Mouse (Mus musculus) MEL (cell line): Measurements from ENCODE around the gene Hoxa3. TPM values are rescaled to one million over a fixed set of nuclear protein-coding genes. Genes with fewer than 3 reads are reported as not detected.

Experiments used
- DNase-seq: peaks from one replicate; pipeline ENCODE4 v3.0.0; 2011; ENCODE audit warnings: low read depth, low spot score
- H3K27ac ChIP-seq: 2 replicates; pipeline ENCODE4 v1.5.1; 2012; ENCODE audit warnings: low read depth, mild to moderate bottlenecking, control low read depth, low read length, moderate library complexity; ENCODE audit not compliant: control insufficient read depth
- H3K27me3 ChIP-seq, 2 experiments: fragments of 150-350 bp in 1 of 2; sonication (generic) in 1 of 2; 2 replicates each; pipeline ENCODE4 v1.6.1; 2012; ENCODE audit warnings: low read length in 2 of 2, mild to moderate bottlenecking in 2 of 2, improper control_type of control experiment in 1 of 2, moderate library complexity in 1 of 2; ENCODE audit not compliant: insufficient read depth in 2 of 2, control insufficient read depth in 1 of 2
- H3K36me3 ChIP-seq, 2 experiments: 2 replicates each; pipeline ENCODE4 v1.6.1; 2012 to 2014; ENCODE audit warnings: low read length in 2 of 2, improper control_type of control experiment in 1 of 2, inconsistent platforms in 1 of 2, mild to moderate bottlenecking in 1 of 2; ENCODE audit not compliant: insufficient read depth in 2 of 2, control insufficient read depth in 1 of 2
- H3K4me1 ChIP-seq, 2 experiments: fragments of 150-350 bp in 1 of 2; sonication (generic) in 1 of 2; 2 replicates each; pipeline ENCODE4 v1.6.1; 2012; ENCODE audit warnings: low read length in 2 of 2, improper control_type of control experiment in 1 of 2, mild to moderate bottlenecking in 1 of 2; ENCODE audit not compliant: insufficient read depth in 2 of 2, control insufficient read depth in 1 of 2
- H3K4me3 ChIP-seq, 2 experiments: fragments of 150-350 bp in 1 of 2; sonication (generic) in 1 of 2; 2 replicates each; pipeline ENCODE4 v1.5.1; 2012; ENCODE audit warnings: low read depth in 2 of 2, low read length in 2 of 2, mild to moderate bottlenecking in 2 of 2, moderate library complexity in 2 of 2, control low read depth in 1 of 2, improper control_type of control experiment in 1 of 2; ENCODE audit not compliant: control insufficient read depth in 1 of 2, insufficient read depth in 1 of 2
- H3K79me2 ChIP-seq: 2 replicates; pipeline ENCODE4 v1.6.1; 2012; ENCODE audit warnings: mild to moderate bottlenecking, low read length, moderate library complexity; ENCODE audit not compliant: control insufficient read depth, poor library complexity, insufficient read depth
- H3K9ac ChIP-seq: 2 replicates; pipeline ENCODE4 v1.6.1; 2012; ENCODE audit warnings: low read depth, mild to moderate bottlenecking, control low read depth, low read length, moderate library complexity; ENCODE audit not compliant: control insufficient read depth, poor library complexity, severe bottlenecking
- H3K9me3 ChIP-seq: fragments of 150-350 bp; sonication (generic); replicated peaks from 2 replicates; pipeline ENCODE4 v1.6.1; 2012; ENCODE audit warnings: mild to moderate bottlenecking, low read length, improper control_type of control experiment, moderate library complexity; ENCODE audit not compliant: insufficient read depth
- CHD2 ChIP-seq: IDR thresholded peaks from 2 replicates; pipeline ENCODE4 v1.6.1; 2011; ENCODE audit warnings: low read length, improper control_type of control experiment
- CTCF ChIP-seq, 3 experiments: IDR thresholded peaks in 2 of 3; conservative IDR thresholded peaks in 1 of 3; 2 replicates each; pipeline ENCODE4 v1.5.1; 2011 to 2012; ENCODE audit warnings: low read length in 3 of 3, low read depth in 2 of 3, mild to moderate bottlenecking in 2 of 3, improper control_type of control experiment in 1 of 3, inconsistent platforms in 1 of 3, mixed read lengths in 1 of 3, moderate library complexity in 1 of 3; ENCODE audit not compliant: control insufficient read depth in 1 of 3, insufficient read depth in 1 of 3, poor library complexity in 1 of 3, severe bottlenecking in 1 of 3
- E2F4 ChIP-seq: IDR thresholded peaks from 2 replicates; pipeline ENCODE4 v1.6.1; 2011; ENCODE audit warnings: low read depth, low read length, improper control_type of control experiment, borderline replicate concordance
- ELF1 ChIP-seq: IDR thresholded peaks from 2 replicates; pipeline ENCODE4 v1.6.1; 2014; ENCODE audit warnings: low read depth, mild to moderate bottlenecking, inconsistent platforms, low read length, improper control_type of control experiment, moderate library complexity
- EP300 ChIP-seq, 2 experiments: IDR thresholded peaks; 2 replicates each; pipeline ENCODE4 v1.6.1; 2011; ENCODE audit warnings: improper control_type of control experiment in 2 of 2, low read length in 2 of 2, low read depth in 1 of 2, mild to moderate bottlenecking in 1 of 2
- ETS1 ChIP-seq: IDR thresholded peaks from 2 replicates; pipeline ENCODE4 v1.6.1; 2012; ENCODE audit warnings: low read depth, mild to moderate bottlenecking, inconsistent platforms, low read length, improper control_type of control experiment, moderate library complexity
- GABPA ChIP-seq: IDR thresholded peaks from 2 replicates; pipeline ENCODE4 v1.6.1; 2012; ENCODE audit warnings: low read depth, mild to moderate bottlenecking, inconsistent platforms, low read length, improper control_type of control experiment, moderate library complexity
- GATA1 ChIP-seq: IDR thresholded peaks from 2 replicates; pipeline ENCODE4 v1.6.1; 2011; ENCODE audit warnings: low read depth, low read length, improper control_type of control experiment
- HCFC1 ChIP-seq: IDR thresholded peaks from 2 replicates; pipeline ENCODE4 v1.6.1; 2012; ENCODE audit warnings: low read depth, mild to moderate bottlenecking, inconsistent platforms, low read length, improper control_type of control experiment, moderate library complexity
- KAT2A ChIP-seq: conservative IDR thresholded peaks from 2 replicates; pipeline ENCODE4 v1.6.1; 2012; ENCODE audit warnings: low read depth, low read length, improper control_type of control experiment, inconsistent platforms
- MAFK ChIP-seq: IDR thresholded peaks from 2 replicates; pipeline ENCODE4 v1.6.1; 2011; ENCODE audit warnings: low read depth, mild to moderate bottlenecking, low read length, improper control_type of control experiment, borderline replicate concordance
- MAZ ChIP-seq: IDR thresholded peaks from 2 replicates; pipeline ENCODE4 v1.6.1; 2012; ENCODE audit warnings: low read depth, mild to moderate bottlenecking, inconsistent platforms, low read length, improper control_type of control experiment
- MEF2A ChIP-seq: IDR thresholded peaks from 2 replicates; pipeline ENCODE4 v1.6.1; 2014; ENCODE audit warnings: low read depth, mild to moderate bottlenecking, inconsistent platforms, low read length, improper control_type of control experiment; ENCODE audit not compliant: poor library complexity, insufficient replicate concordance, severe bottlenecking; ENCODE audit errors: extremely low read depth
- MXI1 ChIP-seq: IDR thresholded peaks from 2 replicates; pipeline ENCODE4 v1.6.1; 2011; ENCODE audit warnings: mild to moderate bottlenecking, low read depth, low read length, improper control_type of control experiment
- MYC ChIP-seq: IDR thresholded peaks from 2 replicates; pipeline ENCODE4 v1.6.1; 2011; ENCODE audit warnings: low read depth, mild to moderate bottlenecking, low read length, improper control_type of control experiment, moderate library complexity
- POLR2AphosphoS2 ChIP-seq: IDR thresholded peaks from 2 replicates; pipeline ENCODE4 v1.6.1; 2011; ENCODE audit warnings: low read length, improper control_type of control experiment
- POLR2AphosphoS5 ChIP-seq: IDR thresholded peaks from 2 replicates; pipeline ENCODE4 v1.6.1; 2012; ENCODE audit warnings: low read depth, borderline replicate concordance, mild to moderate bottlenecking, inconsistent platforms, low read length, moderate library complexity, mixed read lengths
- RAD21 ChIP-seq: IDR thresholded peaks from 2 replicates; pipeline ENCODE4 v1.6.1; 2011; ENCODE audit warnings: mild to moderate bottlenecking, low read depth, low read length, improper control_type of control experiment
- RCOR1 ChIP-seq: IDR thresholded peaks from 2 replicates; pipeline ENCODE4 v1.6.1; 2012; ENCODE audit warnings: low read depth, mild to moderate bottlenecking, inconsistent platforms, low read length, improper control_type of control experiment
- SIN3A ChIP-seq: IDR thresholded peaks from 2 replicates; pipeline ENCODE4 v1.6.1; 2012; ENCODE audit warnings: low read length, improper control_type of control experiment, inconsistent platforms
- SMC3 ChIP-seq: IDR thresholded peaks from 2 replicates; pipeline ENCODE4 v1.6.1; 2011; ENCODE audit warnings: low read depth, low read length, improper control_type of control experiment
- ZC3H11A ChIP-seq: IDR thresholded peaks from 2 replicates; pipeline ENCODE4 v1.6.1; 2012; ENCODE audit warnings: low read depth, mild to moderate bottlenecking, inconsistent platforms, low read length, improper control_type of control experiment
- ZNF384 ChIP-seq: IDR thresholded peaks from 2 replicates; pipeline ENCODE4 v1.6.1; 2012; ENCODE audit warnings: low read depth, mild to moderate bottlenecking, inconsistent platforms, low read length, improper control_type of control experiment
- polyA plus RNA-seq, 2 experiments: library from polyadenylated mRNA; stranded (reverse) in 1 of 2; unstranded in 1 of 2; fragments of >175 nt in 1 of 2; fragments of >200 nt in 1 of 2; gene quantifications; 2 replicates each; pipeline versions ENCODE4 v1.2.1 to v1.2.4; 2012; ENCODE audit warnings: low replicate concordance in 2 of 2, low read depth in 1 of 2; ENCODE audit not compliant: insufficient read length in 2 of 2, insufficient read depth in 1 of 2, missing spikeins in 1 of 2
- total RNA-seq: library from RNA; depleted of rRNA; stranded (reverse); fragments of 300-350 nt; gene quantifications from 2 replicates; pipeline ENCODE4 v1.2.3, GENCODE M21; 2012

The Hoxa3 gene
- total and polyA plus RNA-seq, 3 experiments, result not detected

- Histone ChIP-seq H3K79me2 (no peaks in the 10 kb centered on the region), H3K9me3 (no peaks in the 10 kb centered on the region), H3K4me1 (no peaks in the 10 kb centered on the region), H3K9ac (no peak overlapping the region), H3K36me3 (no peaks in the 10 kb centered on the region), H3K4me3 (no peak overlapping the region), H3K27ac (no peak overlapping the region), H3K27me3 (no peaks in the 10 kb centered on the region)
- TF ChIP-seq E2F4 (no peak), SIN3A (no peak), MAFK (no peak), MXI1 (no peak), ETS1 (no peak), CHD2 (no peak), HCFC1 (no peak), MAZ (no peak)
- DNase-seq, result no peak
These were observed 30.3 kb downstream of the Hoxa3 start for GRCm38 (mm10) chr6:52182793-52183192.

- no peak for TF ChIP-seq KAT2A
- no peak for TF ChIP-seq POLR2AphosphoS2
- no peak for TF ChIP-seq CTCF (IDR thresholded peaks at IDR 0.05 in 2 of 3, conservative IDR thresholded peaks at IDR 0.05 in 1 of 3; ENCODE audit: control insufficient read depth in 1 of 3, insufficient read depth in 1 of 3, low read depth in 2 of 3, low read length in 3 of 3, poor library complexity in 1 of 3, severe bottlenecking in 1 of 3)
- no peak for TF ChIP-seq GABPA
- TF ChIP-seq MYC, result no peak
- TF ChIP-seq GATA1, result no peak
- TF ChIP-seq ZNF384, result no peak
- TF ChIP-seq RAD21, result no peak
- TF ChIP-seq MEF2A, result no peak
- no peak for TF ChIP-seq MAZ
- TF ChIP-seq ZC3H11A, result no peak
- TF ChIP-seq POLR2AphosphoS5, result no peak
- TF ChIP-seq RCOR1, result no peak
- TF ChIP-seq SMC3, result no peak
- TF ChIP-seq EP300 (IDR thresholded peaks at IDR 0.05; ENCODE audit: low read depth in 1 of 2, low read length in 2 of 2), result no peak
- no peak for TF ChIP-seq ELF1
- TF ChIP-seq, all 39 proteins: peak for 0
- DNase-seq, result no peak
- H3K79me2 ChIP-seq, result no peaks in the 10 kb centered on the region
- no peak overlapping the region for H3K4me3 ChIP-seq
- no peaks in the 10 kb centered on the region for H3K27me3 ChIP-seq
- no peaks in the 10 kb centered on the region for H3K9me3 ChIP-seq
- no peak overlapping the region for H3K27ac ChIP-seq
- no peaks in the 10 kb centered on the region for H3K36me3 ChIP-seq
- H3K4me1 ChIP-seq, result no peaks in the 10 kb centered on the region
- no peak overlapping the region for H3K9ac ChIP-seq
These were observed 31.1 kb downstream of the Hoxa3 start for GRCm38 (mm10) chr6:52182030-52182429.
